Mouse (Mus musculus): Measurements from ENCODE around the gene 1700018B08Rik.

- TF ChIP-seq POLR2A (IDR thresholded peaks at IDR 0.05; ENCODE audit: insufficient read depth, low read depth, low read length) (no peak), CTCF (IDR thresholded peaks at IDR 0.05; ENCODE audit: insufficient read depth, low read depth, low read length) (no peak)
Observed at GRCm38 (mm10) chr8:121570801-121571200, 26.7 kb upstream of the 1700018B08Rik start.

Measured in olfactory bulb, adult 2 months (tissue).